Mouse (Mus musculus) left cerebral cortex, postnatal 14 days (tissue): ENCODE measurements around the gene Gm13694. TPM values are rescaled to one million over a fixed set of nuclear protein-coding genes. Genes with fewer than 3 reads are reported as not detected.

Experiments used
- DNase-seq, 2 experiments: peaks; one replicate each; pipeline ENCODE4 v3.0.0; 2021 to 2022; ENCODE audit warnings: low spot score in 2 of 2, mixed read lengths in 1 of 2
- intact Hi-C: fragments of 180-260 bp; cut with DNase I; formaldehyde crosslinking; loops from one replicate; pipeline ENCODE4 v1.15.1; 2025
- total RNA-seq, 2 experiments: library from RNA; stranded (reverse); gene quantifications; 2 replicates each; pipeline ENCODE4 v1.2.3; 2021

The Gm13694 gene
- total RNA-seq, 2 experiments from 2014 or later = 1.2 to 1.3 TPM

GRCm38 (mm10) chr2:84021930-84022329 is 43.2 kb downstream of the Gm13694 start:
- intact Hi-C loops = no loop called here
- no peak for DNase-seq

- DNase-seq = peak in 1 of 2 experiments; percentile 30
- intact Hi-C loops = no loop called here
These were observed 44.2 kb downstream of the Gm13694 start for GRCm38 (mm10) chr2:84022905-84023304.

GRCm38 (mm10) chr2:84023319-84023718 is 44.6 kb downstream of the Gm13694 start:
- intact Hi-C loops = no loop called here
- DNase-seq = no peak

GRCm38 (mm10) chr2:84025217-84025616 is 46.5 kb downstream of the Gm13694 start:
- DNase-seq = no peak
- intact Hi-C loops = no loop called here

Other genes starting within 250 kb of the Gm13694 start
- 100 to 1,000 TPM; 212 to 215 TPM for gene Fam171b, start 166.3 kb upstream of the Gm13694 start, total RNA-seq
- gene Zswim2, start 37.7 kb upstream of the Gm13694 start, total RNA-seq = not detected
- 1 to 10 TPM; 1.2 to 1.3 TPM for gene Gm13698, start 23.2 kb upstream of the Gm13694 start, total RNA-seq
- 1 to 10 TPM; 1.2 to 1.3 TPM for gene Gm13693, start 17.4 kb upstream of the Gm13694 start, total RNA-seq
- gene Gm13695, start 11.6 kb upstream of the Gm13694 start, total RNA-seq = 1 to 10 TPM in 1 of 2 experiments, not detected in 1; 1.3 TPM
- 1 to 10 TPM; 1.2 to 1.3 TPM for gene Gm13696, start 5.8 kb upstream of the Gm13694 start, total RNA-seq
- gene Gm13697, start 5.8 kb downstream of the Gm13694 start, total RNA-seq = 1 to 10 TPM; 1.2 to 1.3 TPM
- 1 to 10 TPM; 1.2 to 1.3 TPM for gene Gm13691, start 11.6 kb downstream of the Gm13694 start, total RNA-seq